Mouse (Mus musculus): Measurements from ENCODE around the gene Pla2g2d. TPM values are rescaled to one million over a fixed set of nuclear protein-coding genes. Genes with fewer than 3 reads are reported as not detected.

Gene Pla2g2d
- total and polyA plus RNA-seq, 2 experiments from 2014 or later = 0.31 to 0.71 TPM

DNA sequence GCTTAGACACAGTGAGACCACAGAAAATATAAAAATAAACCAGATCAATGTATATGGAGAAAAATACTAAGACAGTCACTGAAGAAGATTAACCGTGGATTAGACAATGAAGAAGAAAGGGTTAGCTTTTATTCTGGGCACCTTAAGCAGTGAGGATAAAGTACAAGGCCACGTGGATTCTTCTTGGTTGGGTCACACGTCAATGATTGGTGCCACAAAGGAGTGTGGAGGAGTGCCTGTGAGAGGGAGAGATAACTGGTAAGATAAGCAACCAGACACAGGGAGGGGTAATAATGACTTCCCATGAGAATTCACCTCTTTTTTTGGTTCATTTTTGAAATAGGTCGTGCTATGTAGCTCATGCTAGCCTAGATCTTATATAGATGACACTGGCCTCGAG, 3.1 kb upstream of the Pla2g2d start:
- Histone ChIP-seq H3K27ac (no peak overlapping the region), H3K36me3 (ENCODE audit: insufficient read depth, low read length) (no peaks in the 10 kb centered on the region), H3K4me1 (ENCODE audit: insufficient read depth, low read length) (no peaks in the 10 kb centered on the region), H3K4me2 (ENCODE audit: low read depth, low read length) (no peak overlapping the region), H3K4me3 (ENCODE audit: low read length) (no peak overlapping the region), H3K9me3 (ENCODE audit: low read length) (no peaks in the 10 kb centered on the region), H3K27me3 (ENCODE audit: insufficient read depth, low read length) (no peaks in the 10 kb centered on the region), H3K9ac (replicated peaks; ENCODE audit: low read length) (no peak overlapping the region)
- no peak for TF ChIP-seq CTCF (IDR thresholded peaks at IDR 0.05; ENCODE audit: low read depth)
- 86% methylated on average over 5 of the region's 5 CpGs for WGBS
- no peak for DNase-seq (ENCODE audit: low spot score)
- ATAC-seq = no peak

DNA sequence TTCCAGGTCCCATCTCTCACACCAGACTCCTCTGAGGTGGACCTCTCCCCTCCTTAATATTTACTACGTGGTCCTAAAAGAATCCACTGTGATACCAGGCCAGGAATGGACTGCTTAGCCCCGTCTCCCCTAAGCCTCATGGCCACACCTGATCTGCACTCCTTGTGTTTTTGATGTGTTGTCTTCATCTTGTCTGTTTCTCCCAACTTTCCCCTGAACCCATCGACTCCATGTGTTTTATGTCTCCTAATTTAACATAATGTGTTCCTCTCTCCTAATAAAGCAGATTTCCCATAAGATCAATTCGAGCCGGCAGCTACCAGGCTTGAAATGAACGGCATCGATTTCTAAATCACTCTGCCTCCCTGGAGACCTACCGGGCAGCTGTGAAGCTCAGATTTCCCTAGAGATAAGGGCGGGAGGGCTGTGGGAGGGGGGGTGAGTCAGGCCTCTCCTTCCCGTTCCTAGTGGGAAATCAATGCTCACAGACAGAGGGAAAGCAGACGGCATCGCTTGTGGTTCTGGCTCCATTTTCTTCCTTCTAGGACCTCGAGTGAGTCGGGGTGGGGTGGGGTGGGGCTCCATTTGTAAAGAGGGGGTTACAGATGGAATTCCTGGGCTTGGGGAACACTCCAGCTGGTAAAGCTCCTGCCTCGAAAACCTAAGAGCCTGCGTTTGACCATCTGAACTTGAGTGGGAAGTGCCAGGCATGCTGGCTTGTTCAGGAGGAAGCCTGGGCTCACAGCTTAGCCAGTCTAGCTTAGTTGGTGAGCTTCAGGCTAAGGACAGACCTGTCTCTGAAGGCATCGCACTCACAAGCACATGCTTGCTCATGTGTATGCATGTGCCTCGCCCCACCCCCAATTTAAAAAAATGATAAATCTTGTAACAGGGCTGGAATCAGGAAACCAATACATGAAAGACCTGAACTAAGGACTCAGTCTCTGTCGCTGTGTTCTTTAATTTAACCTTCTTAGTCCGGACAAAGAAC, 2.2 kb downstream of the Pla2g2d start:
- H3K27me3 ChIP-seq (ENCODE audit: insufficient read depth, low read length) = no peaks in the 10 kb centered on the region
- H3K27ac ChIP-seq = peak overlapping the region; percentile 54; the same call in 1 of the 2 replicates
- no peaks in the 10 kb centered on the region for H3K36me3 ChIP-seq (ENCODE audit: insufficient read depth, low read length)
- DNase-seq (ENCODE audit: low spot score) = peak; percentile 78
- TF ChIP-seq CTCF (IDR thresholded peaks at IDR 0.05; ENCODE audit: low read depth) = no peak
- H3K4me1 ChIP-seq (ENCODE audit: insufficient read depth, low read length) = peaks cover 4% of the 10 kb centered on the region; the same call in 1 of the 2 replicates
- no peak overlapping the region for H3K4me2 ChIP-seq (ENCODE audit: low read depth, low read length)
- ATAC-seq = 0 out of 2 replicates have a peak, but pooled peaks have one; percentile 51
- H3K9ac ChIP-seq (replicated peaks; ENCODE audit: low read length) = no peak overlapping the region
- no peak overlapping the region for H3K4me3 ChIP-seq (ENCODE audit: low read length)
- no peaks in the 10 kb centered on the region for H3K9me3 ChIP-seq (ENCODE audit: low read length)
- WGBS = 41% methylated on average over 20 of the region's 20 CpGs

DNA sequence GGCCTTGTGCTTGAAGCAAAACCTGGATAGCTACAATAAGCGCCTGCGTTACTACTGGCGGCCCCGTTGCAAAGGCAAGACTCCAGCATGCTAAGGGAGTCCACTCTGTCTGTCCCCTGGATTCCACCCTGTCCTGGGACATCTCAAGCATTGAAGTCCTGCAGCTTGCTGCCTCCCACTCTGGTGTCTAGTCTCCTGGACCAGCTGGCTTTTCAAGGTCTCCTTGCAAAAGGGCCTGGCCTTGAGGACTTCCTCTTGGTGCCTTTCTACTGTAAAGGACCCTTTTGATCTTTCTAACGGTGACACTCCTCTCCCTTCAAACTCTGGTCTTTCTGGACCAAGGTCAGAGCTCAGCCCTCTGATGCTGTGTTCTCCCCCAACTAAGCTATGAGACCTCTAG, 4.8 kb downstream of the Pla2g2d start:
- H3K9ac ChIP-seq (replicated peaks; ENCODE audit: low read length) = no peak overlapping the region
- no peak for TF ChIP-seq CTCF (IDR thresholded peaks at IDR 0.05; ENCODE audit: low read depth)
- H3K4me3 ChIP-seq (ENCODE audit: low read length) = no peak overlapping the region
- DNase-seq (ENCODE audit: low spot score) = no peak
- no peaks in the 10 kb centered on the region for H3K27me3 ChIP-seq (ENCODE audit: insufficient read depth, low read length)
- no peak for ATAC-seq
- WGBS = 92% methylated on average over 5 of the region's 5 CpGs
- no peak overlapping the region for H3K4me2 ChIP-seq (ENCODE audit: low read depth, low read length)
- H3K4me1 ChIP-seq (ENCODE audit: insufficient read depth, low read length) = peaks cover 4% of the 10 kb centered on the region; the same call in 1 of the 2 replicates
- H3K9me3 ChIP-seq (ENCODE audit: low read length) = no peaks in the 10 kb centered on the region
- H3K27ac ChIP-seq = no peak overlapping the region
- H3K36me3 ChIP-seq (ENCODE audit: insufficient read depth, low read length) = no peaks in the 10 kb centered on the region

DNA sequence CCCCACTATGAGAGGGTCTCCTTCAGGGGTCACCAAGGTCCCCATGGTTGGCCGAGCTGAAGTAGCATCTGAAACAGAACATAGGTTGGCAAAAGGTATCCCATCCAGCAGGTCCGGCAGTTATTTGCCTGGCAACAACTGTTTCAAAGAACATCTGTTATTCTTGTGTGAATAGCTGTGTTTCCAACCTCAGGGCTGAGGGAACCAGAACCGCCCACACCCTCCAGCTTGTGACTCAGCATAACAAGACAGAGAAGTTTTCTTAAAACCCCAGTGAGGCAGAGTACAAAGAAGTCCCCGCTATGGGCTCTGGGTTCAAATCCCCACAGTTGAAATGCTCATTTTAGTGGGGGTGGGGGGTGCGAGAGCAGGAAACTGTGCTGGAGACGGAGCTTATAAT, 6.6 kb downstream of the Pla2g2d start:
- Histone ChIP-seq H3K4me1 (ENCODE audit: insufficient read depth, low read length) (peaks cover 4% of the 10 kb centered on the region; the same call in 1 of the 2 replicates), H3K36me3 (ENCODE audit: insufficient read depth, low read length) (no peaks in the 10 kb centered on the region), H3K4me3 (ENCODE audit: low read length) (no peak overlapping the region), H3K27me3 (ENCODE audit: insufficient read depth, low read length) (no peaks in the 10 kb centered on the region), H3K27ac (no peak overlapping the region), H3K4me2 (ENCODE audit: low read depth, low read length) (no peak overlapping the region), H3K9ac (replicated peaks; ENCODE audit: low read length) (no peak overlapping the region), H3K9me3 (ENCODE audit: low read length) (no peaks in the 10 kb centered on the region)
- DNase-seq (ENCODE audit: low spot score) (no peak), ATAC-seq (no peak)
- no peak for TF ChIP-seq CTCF (IDR thresholded peaks at IDR 0.05; ENCODE audit: low read depth)
- 78% methylated on average over 6 of the region's 6 CpGs for WGBS

DNA sequence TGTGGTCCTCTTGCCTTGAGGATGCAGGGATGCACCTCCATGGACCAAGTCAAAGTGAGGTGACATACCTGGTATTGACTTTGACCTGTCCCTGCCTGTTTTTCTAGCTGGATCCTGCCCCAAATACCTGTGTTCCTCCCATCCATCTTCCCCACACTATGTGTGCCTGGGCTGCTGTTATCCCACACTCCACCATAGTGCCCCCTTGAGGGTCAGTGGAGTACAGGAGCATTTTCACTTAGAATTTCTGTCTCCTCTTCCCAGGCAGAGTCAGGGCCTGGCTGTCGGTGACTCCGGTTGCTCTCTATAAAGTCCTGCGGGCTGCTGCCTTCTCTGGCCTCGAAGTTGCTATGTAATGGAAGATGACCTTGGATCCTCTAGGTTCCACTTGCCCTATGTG, 10.2 kb downstream of the Pla2g2d start:
- Histone ChIP-seq H3K27ac (no peak overlapping the region), H3K9me3 (ENCODE audit: low read length) (no peaks in the 10 kb centered on the region), H3K4me3 (ENCODE audit: low read length) (no peak overlapping the region), H3K9ac (replicated peaks; ENCODE audit: low read length) (no peak overlapping the region), H3K27me3 (ENCODE audit: insufficient read depth, low read length) (no peaks in the 10 kb centered on the region), H3K4me2 (ENCODE audit: low read depth, low read length) (no peak overlapping the region), H3K4me1 (ENCODE audit: insufficient read depth, low read length) (no peaks in the 10 kb centered on the region), H3K36me3 (ENCODE audit: insufficient read depth, low read length) (no peaks in the 10 kb centered on the region)
- ATAC-seq (no peak), DNase-seq (ENCODE audit: low spot score) (peak; percentile 13)
- TF ChIP-seq CTCF (IDR thresholded peaks at IDR 0.05; ENCODE audit: low read depth) = peak; percentile 28; the same call in 1 of the 2 replicates
- WGBS = 45% methylated on average over 4 of the region's 4 CpGs

DNA sequence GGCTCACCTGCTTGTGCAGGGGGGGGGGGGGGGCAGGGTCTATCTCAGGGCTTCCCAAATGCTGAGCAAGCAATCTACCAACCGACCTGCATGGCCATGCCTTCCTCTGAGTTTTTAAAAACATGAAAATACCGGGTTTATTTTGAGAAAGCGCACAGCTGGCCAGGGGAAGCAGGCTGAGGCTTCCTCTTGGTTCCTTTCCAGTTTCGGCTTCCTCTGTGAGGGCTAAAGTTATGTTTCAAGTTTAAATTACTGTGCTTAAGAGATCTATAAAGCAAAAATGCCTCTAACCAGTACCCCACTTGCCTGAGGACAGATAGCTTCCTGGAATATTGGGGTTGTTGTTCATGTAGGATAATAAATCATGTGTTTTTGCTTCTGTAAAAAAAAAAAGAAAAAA, 10.6 kb downstream of the Pla2g2d start:
- H3K27me3 ChIP-seq (ENCODE audit: insufficient read depth, low read length) = no peaks in the 10 kb centered on the region
- 68% methylated on average over 4 of the region's 4 CpGs for WGBS
- H3K4me2 ChIP-seq (ENCODE audit: low read depth, low read length) = no peak overlapping the region
- H3K9me3 ChIP-seq (ENCODE audit: low read length) = no peaks in the 10 kb centered on the region
- no peak overlapping the region for H3K9ac ChIP-seq (replicated peaks; ENCODE audit: low read length)
- no peak overlapping the region for H3K4me3 ChIP-seq (ENCODE audit: low read length)
- ATAC-seq (no peak), DNase-seq (ENCODE audit: low spot score) (no peak)
- no peaks in the 10 kb centered on the region for H3K36me3 ChIP-seq (ENCODE audit: insufficient read depth, low read length)
- H3K4me1 ChIP-seq (ENCODE audit: insufficient read depth, low read length) = no peaks in the 10 kb centered on the region
- no peak for TF ChIP-seq CTCF (IDR thresholded peaks at IDR 0.05; ENCODE audit: low read depth)
- no peak overlapping the region for H3K27ac ChIP-seq

DNA sequence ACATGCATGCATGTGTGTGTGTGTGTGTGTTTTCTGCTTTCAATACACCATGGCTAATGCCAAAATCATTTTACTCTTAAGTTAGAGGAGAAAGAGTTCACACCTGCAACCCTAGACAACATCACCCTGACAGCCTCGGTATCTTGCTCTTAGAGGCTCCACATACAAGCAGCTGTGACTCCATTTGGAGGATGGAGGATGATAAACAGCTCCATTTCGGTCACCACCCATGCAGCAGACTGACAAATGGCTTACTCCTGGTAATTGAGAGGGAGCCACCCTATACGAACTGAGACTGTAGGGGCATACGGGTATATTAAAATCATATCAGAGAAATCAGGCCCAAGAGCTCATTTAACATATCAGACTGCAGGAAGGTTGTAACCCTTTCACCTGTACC, 12.8 kb downstream of the Pla2g2d start:
- no peak for DNase-seq (ENCODE audit: low spot score)
- H3K4me1 ChIP-seq (ENCODE audit: insufficient read depth, low read length) = no peaks in the 10 kb centered on the region
- ATAC-seq = no peak
- no peaks in the 10 kb centered on the region for H3K36me3 ChIP-seq (ENCODE audit: insufficient read depth, low read length)
- H3K27me3 ChIP-seq (ENCODE audit: insufficient read depth, low read length) = no peaks in the 10 kb centered on the region
- H3K27ac ChIP-seq = no peak overlapping the region
- no peak overlapping the region for H3K4me3 ChIP-seq (ENCODE audit: low read length)
- H3K9ac ChIP-seq (replicated peaks; ENCODE audit: low read length) = no peak overlapping the region
- no peaks in the 10 kb centered on the region for H3K9me3 ChIP-seq (ENCODE audit: low read length)
- 81% methylated on average over 4 of the region's 4 CpGs for WGBS
- H3K4me2 ChIP-seq (ENCODE audit: low read depth, low read length) = no peak overlapping the region
- TF ChIP-seq CTCF (IDR thresholded peaks at IDR 0.05; ENCODE audit: low read depth) = no peak

All from hindbrain, postnatal 0 days (tissue).